Mouse (Mus musculus): ENCODE data around the gene Gm14443. TPM values are rescaled to one million over a fixed set of nuclear protein-coding genes. Genes with fewer than 3 reads are reported as not detected.

The Gm14443 gene
- total RNA-seq, 1 experiment from 2014 or later, result 0.89 TPM

Other genes starting within 250 kb of the Gm14443 start
- gene Gm14444, start 165.6 kb downstream of the Gm14443 start, total RNA-seq (2017), result not detected in 2 replicates
- not detected in 2 replicates for gene Gm14393, start 108.1 kb downstream of the Gm14443 start, total RNA-seq (2017)
- 12.6 and 15.7 TPM in 2 replicates for gene Gm14399, start 33.9 kb downstream of the Gm14443 start, total RNA-seq (2017)
- 19.8 and 22.5 TPM in 2 replicates for gene Gm14391, start 31.0 kb upstream of the Gm14443 start, total RNA-seq (2017)
- gene Gm14440, start 99.3 kb upstream of the Gm14443 start, total RNA-seq (2017), result 6.4 TPM in 1 of 2 replicates, not detected in the other
- 20.5 and 29.8 TPM in 2 replicates for gene Gm4631, start 162.3 kb upstream of the Gm14443 start, total RNA-seq (2017)
- 4.0 and 20.6 TPM in 2 replicates for gene Zfp968, start 196.6 kb upstream of the Gm14443 start, total RNA-seq (2017)

Data from hematopoietic stem cell, adult 5-6 weeks (primary cell).